Mouse (Mus musculus) myocyte (in vitro differentiated cells): ENCODE results near the gene Dnmt3b. TPM values are rescaled to one million over a fixed set of nuclear protein-coding genes. Genes with fewer than 3 reads are reported as not detected.

Experiments
- H3K27me3 ChIP-seq: one replicate; pipeline ENCODE4 v1.6.1; 2011; ENCODE audit not compliant: control insufficient read depth, insufficient read depth, insufficient read length
- H3K36me3 ChIP-seq: one replicate; pipeline ENCODE4 v1.6.1; 2011; ENCODE audit not compliant: control insufficient read depth, insufficient read depth
- H3K4me2 ChIP-seq: one replicate; pipeline ENCODE4 v1.6.1; 2011; ENCODE audit warnings: low read depth, control low read depth
- H3K4me3 ChIP-seq: one replicate; pipeline ENCODE4 v1.5.1; 2011; ENCODE audit warnings: mild to moderate bottlenecking, control low read depth, moderate library complexity
- H3K79me2 ChIP-seq: one replicate; pipeline ENCODE4 v1.6.1; 2011; ENCODE audit not compliant: control insufficient read depth, insufficient read depth
- H3ac ChIP-seq: one replicate; pipeline ENCODE4 v1.6.1; 2011; ENCODE audit not compliant: control insufficient read depth, insufficient read length
- CEBPB ChIP-seq: IDR thresholded peaks from 2 replicates; pipeline ENCODE4 v1.6.1; 2011; ENCODE audit warnings: mild to moderate bottlenecking, moderate library complexity; ENCODE audit not compliant: poor library complexity, insufficient read depth, severe bottlenecking
- E2F4 ChIP-seq: IDR thresholded peaks from one replicate; pipeline ENCODE4 v1.6.1; 2011; ENCODE audit warnings: mild to moderate bottlenecking, control low read depth, moderate library complexity; ENCODE audit not compliant: insufficient read depth
- MAX ChIP-seq: IDR thresholded peaks from one replicate; pipeline ENCODE4 v1.6.1; 2011; ENCODE audit warnings: low read depth, mild to moderate bottlenecking, control low read depth
- MYOD1 ChIP-seq, 3 experiments: IDR thresholded peaks; one replicate each; pipeline ENCODE4 v1.6.1; 2011; ENCODE audit warnings: control low read depth in 2 of 3, low read depth in 2 of 3, mild to moderate bottlenecking in 2 of 3, moderate library complexity in 1 of 3; ENCODE audit not compliant: insufficient read length in 2 of 3, control insufficient read depth in 1 of 3
- MYOG ChIP-seq, 3 experiments: IDR thresholded peaks; one replicate each; pipeline ENCODE4 v1.6.1; 2011; ENCODE audit warnings: control low read depth in 2 of 3, low read depth in 2 of 3, mild to moderate bottlenecking in 2 of 3; ENCODE audit not compliant: insufficient read length in 2 of 3, control insufficient read depth in 1 of 3, insufficient read depth in 1 of 3
- POLR2A ChIP-seq: IDR thresholded peaks from one replicate; pipeline ENCODE4 v1.6.1; 2011; ENCODE audit warnings: low read depth, mild to moderate bottlenecking, control low read depth, moderate library complexity; ENCODE audit not compliant: insufficient read length
- POLR2AphosphoS2 ChIP-seq: IDR thresholded peaks from one replicate; pipeline ENCODE4 v1.6.1; 2011; ENCODE audit warnings: low read depth, control low read depth; ENCODE audit not compliant: insufficient read length
- REST ChIP-seq: IDR thresholded peaks from one replicate; pipeline ENCODE4 v1.6.1; 2011; ENCODE audit warnings: mild to moderate bottlenecking, control low read depth, moderate library complexity; ENCODE audit not compliant: insufficient read depth, insufficient read length
- SRF ChIP-seq: IDR thresholded peaks from one replicate; pipeline ENCODE4 v1.6.1; 2011; ENCODE audit warnings: low read depth; ENCODE audit not compliant: control insufficient read depth, insufficient read length
- TCF12 ChIP-seq: IDR thresholded peaks from one replicate; pipeline ENCODE4 v1.6.1; 2011; ENCODE audit warnings: mild to moderate bottlenecking, control low read depth; ENCODE audit not compliant: poor library complexity, insufficient read depth, severe bottlenecking
- TCF3 ChIP-seq: IDR thresholded peaks from one replicate; pipeline ENCODE4 v1.6.1; 2011; ENCODE audit warnings: low read depth, control low read depth; ENCODE audit not compliant: insufficient read length
- USF1 ChIP-seq: IDR thresholded peaks from one replicate; pipeline ENCODE4 v1.6.1; 2011; ENCODE audit warnings: low read depth, mild to moderate bottlenecking, control low read depth, moderate library complexity
- polyA plus RNA-seq: library from polyadenylated mRNA; unstranded; fragments of >200 nt; fragmentation: generic; extraction: Trizol; gene quantifications from one replicate; pipeline ENCODE4 v1.2.1, GENCODE M21; 2012; ENCODE audit warnings: missing spikeins

Dnmt3b gene
- polyA plus RNA-seq, 1 experiment, result 0.62 TPM

- Histone ChIP-seq H3K79me2 (no peaks in the 10 kb centered on the region), H3K4me2 (no peak overlapping the region)
Observed at GRCm38 (mm10) chr2:153611241-153611630, 38.0 kb upstream of the Dnmt3b start.

GRCm38 (mm10) chr2:153611743-153612142 is 37.5 kb upstream of the Dnmt3b start:
- H3K36me3 ChIP-seq, result no peaks in the 10 kb centered on the region
- TF ChIP-seq CEBPB, result no peak
- H3K4me3 ChIP-seq, result no peak overlapping the region
- no peaks in the 10 kb centered on the region for H3K27me3 ChIP-seq
- no peak overlapping the region for H3ac ChIP-seq
- H3K4me2 ChIP-seq, result no peak overlapping the region
- H3K79me2 ChIP-seq, result no peaks in the 10 kb centered on the region

More at GRCm38 (mm10) chr2:153611241-153611630, 38.0 kb upstream of the Dnmt3b start:
- Histone ChIP-seq H3ac (no peak overlapping the region), H3K4me3 (no peak overlapping the region), H3K36me3 (no peaks in the 10 kb centered on the region), H3K27me3 (no peaks in the 10 kb centered on the region)
- TF ChIP-seq TCF12 (no peak), MYOD1 (IDR thresholded peaks at IDR 0.05; ENCODE audit: control insufficient read depth in 1 of 3, insufficient read length in 2 of 3, low read depth in 2 of 3) (no peak), MAX (no peak), TCF3 (no peak), CEBPB (no peak), SRF (no peak), POLR2AphosphoS2 (no peak), E2F4 (no peak), POLR2A (no peak), MYOG (IDR thresholded peaks at IDR 0.05; ENCODE audit: control insufficient read depth in 1 of 3, insufficient read depth in 1 of 3, insufficient read length in 2 of 3, low read depth in 2 of 3) (no peak), USF1 (no peak), REST (no peak)

GRCm38 (mm10) chr2:153612594-153613281 is 36.5 kb upstream of the Dnmt3b start:
- H3ac ChIP-seq, result no peak overlapping the region
- no peak overlapping the region for H3K4me3 ChIP-seq
- no peaks in the 10 kb centered on the region for H3K79me2 ChIP-seq
- H3K4me2 ChIP-seq, result no peak overlapping the region
- H3K27me3 ChIP-seq, result no peaks in the 10 kb centered on the region
- H3K36me3 ChIP-seq, result no peaks in the 10 kb centered on the region
- no peak for TF ChIP-seq POLR2AphosphoS2
- TF ChIP-seq MYOD1 (IDR thresholded peaks at IDR 0.05; ENCODE audit: control insufficient read depth in 1 of 3, insufficient read length in 2 of 3, low read depth in 2 of 3), result peak in 2 of 3 experiments; percentile 14 to 40

GRCm38 (mm10) chr2:153616893-153617292 is 32.4 kb upstream of the Dnmt3b start:
- no peak for TF ChIP-seq POLR2A
- no peak for TF ChIP-seq E2F4
- no peak for TF ChIP-seq REST
- TF ChIP-seq MAX, result no peak
- TF ChIP-seq POLR2AphosphoS2, result no peak
- no peak for TF ChIP-seq MYOD1 (IDR thresholded peaks at IDR 0.05; ENCODE audit: control insufficient read depth in 1 of 3, insufficient read length in 2 of 3, low read depth in 2 of 3)
- no peak for TF ChIP-seq TCF12
- TF ChIP-seq CEBPB, result no peak
- no peak for TF ChIP-seq TCF3
- no peak for TF ChIP-seq SRF
- no peak for TF ChIP-seq USF1
- no peak for TF ChIP-seq MYOG (IDR thresholded peaks at IDR 0.05; ENCODE audit: control insufficient read depth in 1 of 3, insufficient read depth in 1 of 3, insufficient read length in 2 of 3, low read depth in 2 of 3)
- no peaks in the 10 kb centered on the region for H3K79me2 ChIP-seq
- H3K36me3 ChIP-seq, result peaks cover 7% of the 10 kb centered on the region
- no peak overlapping the region for H3K4me2 ChIP-seq
- H3K27me3 ChIP-seq, result no peaks in the 10 kb centered on the region
- H3K4me3 ChIP-seq, result no peak overlapping the region
- no peak overlapping the region for H3ac ChIP-seq

GRCm38 (mm10) chr2:153618439-153618838 is 30.8 kb upstream of the Dnmt3b start:
- Histone ChIP-seq H3K4me2 (no peak overlapping the region), H3K4me3 (no peak overlapping the region), H3K27me3 (no peaks in the 10 kb centered on the region), H3ac (no peak overlapping the region), H3K79me2 (no peaks in the 10 kb centered on the region), H3K36me3 (peaks cover 9% of the 10 kb centered on the region)
- TF ChIP-seq MAX (no peak), POLR2AphosphoS2 (no peak), SRF (no peak), REST (no peak), CEBPB (no peak), TCF3 (no peak), MYOD1 (IDR thresholded peaks at IDR 0.05; ENCODE audit: control insufficient read depth in 1 of 3, insufficient read length in 2 of 3, low read depth in 2 of 3) (no peak), MYOG (IDR thresholded peaks at IDR 0.05; ENCODE audit: control insufficient read depth in 1 of 3, insufficient read depth in 1 of 3, insufficient read length in 2 of 3, low read depth in 2 of 3) (no peak), POLR2A (no peak), USF1 (no peak), E2F4 (no peak), TCF12 (no peak)
